Mouse (Mus musculus): ENCODE results near the gene Pdzrn3. TPM values are rescaled to one million over a fixed set of nuclear protein-coding genes. Genes with fewer than 3 reads are reported as not detected.

Pdzrn3 gene
- total RNA-seq (2021) = 16.6 and 22.2 TPM in 2 replicates
- long read RNA-seq, full-length matches to known transcripts = 9 of 18 reads
- long read RNA-seq, partial matches to known transcripts = 1 of 18 reads
- long read RNA-seq, other reads (novel, unspliced or antisense) = 8 of 18 reads

- DNase-seq = peak; percentile 65
These were observed at the start of gene Pdzrn3 for GRCm38 (mm10) chr6:101377167-101377934. Gene Pdzrn3, minus strand, starts transcription at chr6:101377897.

GRCm38 (mm10) chr6:101427296-101427695 is 49.6 kb upstream of the Pdzrn3 start:
- DNase-seq = no peak

GRCm38 (mm10) chr6:101426301-101426700 is 48.6 kb upstream of the Pdzrn3 start:
- DNase-seq = no peak

GRCm38 (mm10) chr6:101422084-101422954 is 44.6 kb upstream of the Pdzrn3 start:
- DNase-seq = no peak

GRCm38 (mm10) chr6:101418213-101418612 is 40.5 kb upstream of the Pdzrn3 start:
- DNase-seq = no peak

GRCm38 (mm10) chr6:101411701-101412100 is 34.0 kb upstream of the Pdzrn3 start:
- DNase-seq = no peak

- no peak for DNase-seq
These were observed 33.4 kb upstream of the Pdzrn3 start for GRCm38 (mm10) chr6:101411064-101411463.

GRCm38 (mm10) chr6:101396711-101397110 is 19.0 kb upstream of the Pdzrn3 start:
- no peak for DNase-seq

GRCm38 (mm10) chr6:101395908-101396307 is 18.2 kb upstream of the Pdzrn3 start:
- no peak for DNase-seq

- DNase-seq = no peak
These were observed 15.1 kb upstream of the Pdzrn3 start for GRCm38 (mm10) chr6:101392801-101393117.

- no peak for DNase-seq
These were observed 14.6 kb upstream of the Pdzrn3 start for GRCm38 (mm10) chr6:101392107-101392800.

GRCm38 (mm10) chr6:101385490-101385889 is 7.8 kb upstream of the Pdzrn3 start:
- DNase-seq = no peak

- no peak for DNase-seq
These were observed 7.3 kb upstream of the Pdzrn3 start for GRCm38 (mm10) chr6:101384958-101385357.

GRCm38 (mm10) chr6:101384476-101384875 is 6.8 kb upstream of the Pdzrn3 start:
- no peak for DNase-seq

GRCm38 (mm10) chr6:101382891-101383290 is 5.2 kb upstream of the Pdzrn3 start:
- DNase-seq = no peak

GRCm38 (mm10) chr6:101379546-101379945 is 1.8 kb upstream of the Pdzrn3 start:
- no peak for DNase-seq

- peak; percentile 84 for DNase-seq
These were observed 375 bp upstream of the Pdzrn3 start for GRCm38 (mm10) chr6:101377935-101378609.

- DNase-seq = no peak
These were observed 1.1 kb downstream of the Pdzrn3 start for GRCm38 (mm10) chr6:101376511-101377166.

GRCm38 (mm10) chr6:101376049-101376448 is 1.6 kb downstream of the Pdzrn3 start:
- DNase-seq = no peak

- DNase-seq = peak; percentile 48
These were observed 3.0 kb downstream of the Pdzrn3 start for GRCm38 (mm10) chr6:101374721-101375120.

GRCm38 (mm10) chr6:101374186-101374585 is 3.5 kb downstream of the Pdzrn3 start:
- no peak for DNase-seq

Measured in adrenal gland, postnatal 25 days (tissue).